Mouse (Mus musculus): ENCODE results near the gene Pex7. TPM values are rescaled to one million over a fixed set of nuclear protein-coding genes. Genes with fewer than 3 reads are reported as not detected.

The Pex7 gene
- polyA plus RNA-seq, 1 experiment from 2014 or later = 39.1 TPM

DNA sequence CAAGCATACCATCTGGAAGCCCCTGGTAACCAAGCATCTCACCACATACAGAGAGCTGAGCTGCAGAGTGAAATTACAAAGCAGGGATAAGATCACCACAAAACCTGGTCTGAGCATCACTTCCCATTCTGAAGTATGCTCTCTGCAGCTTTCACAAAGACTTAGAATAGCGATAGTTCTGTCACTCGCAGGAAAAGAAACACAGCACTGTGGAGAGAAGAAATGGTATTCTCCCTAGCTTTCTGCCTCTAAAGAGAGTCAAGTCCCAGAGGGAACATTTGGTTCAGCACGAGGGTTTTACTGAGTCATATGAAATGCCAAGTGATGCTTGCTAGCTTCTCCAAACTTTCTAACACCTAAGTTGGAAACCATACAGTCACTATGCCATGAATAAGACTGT lies 17.6 kb downstream of the Pex7 start:
- H3K9ac ChIP-seq (replicated peaks; ENCODE audit: low read length) = no peak overlapping the region
- 92% methylated on average over 3 of the region's 3 CpGs for WGBS
- H3K9me3 ChIP-seq (ENCODE audit: low read length) = no peaks in the 10 kb centered on the region
- ATAC-seq (ENCODE audit: low FRiP score, low TSS enrichment) = no peak
- H3K27me3 ChIP-seq (ENCODE audit: insufficient read depth, low read length) = no peaks in the 10 kb centered on the region
- no peak overlapping the region for H3K27ac ChIP-seq (ENCODE audit: low read length)
- H3K36me3 ChIP-seq (ENCODE audit: insufficient read depth, low read length) = 0 out of 2 replicates have a peak, but pooled peaks cover 2% of the 10 kb centered on the region
- H3K4me3 ChIP-seq (ENCODE audit: low read length) = no peak overlapping the region
- H3K4me2 ChIP-seq (replicated peaks; ENCODE audit: low read depth, low read length) = no peak overlapping the region
- no peaks in the 10 kb centered on the region for H3K4me1 ChIP-seq (ENCODE audit: insufficient read depth, low read length)

DNA sequence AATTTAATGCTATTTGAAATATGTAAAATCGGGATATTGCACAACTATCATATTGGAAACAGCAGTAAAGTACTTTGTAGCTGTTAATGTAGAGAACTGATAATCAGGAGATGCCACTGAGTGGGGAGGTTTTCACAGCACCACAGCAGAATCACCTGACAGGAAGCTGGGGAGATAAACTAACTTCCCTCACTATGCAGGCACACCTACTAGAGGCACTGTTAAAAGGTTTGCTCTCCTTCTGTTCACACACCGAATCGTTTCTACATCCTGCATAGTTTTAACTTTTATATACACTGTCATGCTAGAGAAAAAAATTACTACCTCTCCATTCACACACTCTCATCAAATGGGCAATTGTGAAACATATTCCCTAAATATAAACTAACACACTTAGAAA lies 21.2 kb downstream of the Pex7 start:
- ATAC-seq (ENCODE audit: low FRiP score, low TSS enrichment) = no peak

DNA sequence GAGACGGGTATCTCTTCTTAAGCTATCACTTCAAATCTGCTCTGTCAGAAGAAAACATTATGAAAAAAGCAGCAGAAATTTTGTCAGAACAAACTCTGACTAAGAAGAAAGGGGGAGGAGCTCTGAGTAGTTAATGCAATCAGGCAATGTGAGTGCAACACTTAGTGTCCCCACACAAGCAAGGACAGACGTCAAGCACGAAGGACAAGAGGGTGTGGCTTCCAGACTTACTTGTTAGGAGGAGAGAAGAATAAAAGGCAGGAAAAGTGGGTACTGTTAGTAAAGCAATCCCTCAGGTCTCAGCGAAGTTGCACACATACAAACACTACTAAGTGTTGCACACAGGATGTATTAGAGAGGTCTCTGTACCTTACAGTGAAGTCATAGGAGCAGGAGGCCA lies 23.1 kb downstream of the Pex7 start:
- H3K27ac ChIP-seq (ENCODE audit: low read length) = no peak overlapping the region
- no peaks in the 10 kb centered on the region for H3K27me3 ChIP-seq (ENCODE audit: insufficient read depth, low read length)
- no peaks in the 10 kb centered on the region for H3K9me3 ChIP-seq (ENCODE audit: low read length)
- H3K4me3 ChIP-seq (ENCODE audit: low read length) = no peak overlapping the region
- ATAC-seq (ENCODE audit: low FRiP score, low TSS enrichment) = no peak
- no peak overlapping the region for H3K4me2 ChIP-seq (replicated peaks; ENCODE audit: low read depth, low read length)
- no peak overlapping the region for H3K9ac ChIP-seq (replicated peaks; ENCODE audit: low read length)
- peaks cover 9% of the 10 kb centered on the region for H3K36me3 ChIP-seq (ENCODE audit: insufficient read depth, low read length)
- H3K4me1 ChIP-seq (ENCODE audit: insufficient read depth, low read length) = no peaks in the 10 kb centered on the region
- 82% methylated on average over 4 of the region's 4 CpGs for WGBS

More for the DNA sequence above, 21.2 kb downstream of the Pex7 start:
- Histone ChIP-seq H3K4me2 (replicated peaks; ENCODE audit: low read depth, low read length) (no peak overlapping the region), H3K27ac (ENCODE audit: low read length) (no peak overlapping the region), H3K9me3 (ENCODE audit: low read length) (no peaks in the 10 kb centered on the region), H3K4me1 (ENCODE audit: insufficient read depth, low read length) (no peaks in the 10 kb centered on the region), H3K36me3 (ENCODE audit: insufficient read depth, low read length) (peaks cover 9% of the 10 kb centered on the region), H3K9ac (replicated peaks; ENCODE audit: low read length) (no peak overlapping the region), H3K27me3 (ENCODE audit: insufficient read depth, low read length) (no peaks in the 10 kb centered on the region), H3K4me3 (ENCODE audit: low read length) (no peak overlapping the region)
- 92% methylated on average over 3 of the region's 3 CpGs for WGBS

DNA sequence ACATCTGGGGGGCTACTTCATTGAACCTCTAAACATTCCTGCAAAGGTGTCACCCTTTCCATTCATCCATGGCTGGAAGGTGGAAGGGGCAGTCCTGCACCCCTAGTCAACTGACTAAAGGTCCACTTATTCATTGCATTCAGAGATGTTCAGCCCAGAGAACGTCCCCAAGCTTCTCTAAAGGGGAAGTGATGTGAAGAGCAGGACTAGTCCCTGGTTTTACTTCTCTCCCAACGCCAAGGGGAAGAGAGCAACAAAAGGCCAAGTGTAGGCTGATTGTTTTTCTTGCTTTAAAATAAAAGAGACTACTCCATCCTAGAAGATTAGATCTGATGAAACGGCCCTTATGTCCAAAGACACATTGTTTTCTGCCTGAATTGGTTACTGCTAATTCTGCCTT lies 27.1 kb downstream of the Pex7 start:
- no peak overlapping the region for H3K9ac ChIP-seq (replicated peaks; ENCODE audit: low read length)
- no peak overlapping the region for H3K4me3 ChIP-seq (ENCODE audit: low read length)
- no peak overlapping the region for H3K4me2 ChIP-seq (replicated peaks; ENCODE audit: low read depth, low read length)
- no peaks in the 10 kb centered on the region for H3K4me1 ChIP-seq (ENCODE audit: insufficient read depth, low read length)
- no peak overlapping the region for H3K27ac ChIP-seq (ENCODE audit: low read length)
- no peaks in the 10 kb centered on the region for H3K9me3 ChIP-seq (ENCODE audit: low read length)
- H3K36me3 ChIP-seq (ENCODE audit: insufficient read depth, low read length) = peaks cover 9% of the 10 kb centered on the region
- ATAC-seq (ENCODE audit: low FRiP score, low TSS enrichment) = no peak
- 72% methylated on average over 3 of the region's 3 CpGs for WGBS
- H3K27me3 ChIP-seq (ENCODE audit: insufficient read depth, low read length) = no peaks in the 10 kb centered on the region

DNA sequence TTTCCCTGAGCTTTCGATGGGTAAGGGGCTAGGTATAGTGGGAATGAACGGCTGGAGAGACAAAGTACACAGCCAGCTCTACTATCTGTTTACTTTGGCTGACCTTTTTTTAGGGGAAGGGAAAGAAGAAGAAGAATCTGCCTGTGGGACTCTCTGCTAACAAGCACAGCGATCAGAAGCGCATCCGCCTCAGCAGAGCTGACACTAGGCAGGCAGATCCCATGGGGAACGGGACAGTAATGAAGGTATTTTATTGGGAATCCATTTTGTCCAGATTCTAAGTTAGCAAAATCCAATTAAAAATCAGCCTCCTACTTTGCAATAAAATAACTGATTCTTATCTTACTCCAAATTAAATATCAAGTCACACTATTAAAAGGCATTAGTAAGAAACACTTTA lies 28.3 kb downstream of the Pex7 start:
- H3K4me2 ChIP-seq (replicated peaks; ENCODE audit: low read depth, low read length) = no peak overlapping the region
- peaks cover 5% of the 10 kb centered on the region; the same call in 1 of the 2 replicates for H3K36me3 ChIP-seq (ENCODE audit: insufficient read depth, low read length)
- no peaks in the 10 kb centered on the region for H3K27me3 ChIP-seq (ENCODE audit: insufficient read depth, low read length)
- no peak overlapping the region for H3K4me3 ChIP-seq (ENCODE audit: low read length)
- ATAC-seq (ENCODE audit: low FRiP score, low TSS enrichment) = no peak
- no peak overlapping the region for H3K9ac ChIP-seq (replicated peaks; ENCODE audit: low read length)
- H3K27ac ChIP-seq (ENCODE audit: low read length) = no peak overlapping the region
- no peaks in the 10 kb centered on the region for H3K4me1 ChIP-seq (ENCODE audit: insufficient read depth, low read length)
- WGBS = 57% methylated on average over 6 of the region's 6 CpGs
- H3K9me3 ChIP-seq (ENCODE audit: low read length) = no peaks in the 10 kb centered on the region

- no peaks in the 10 kb centered on the region for H3K27me3 ChIP-seq (ENCODE audit: insufficient read depth, low read length)
- no peaks in the 10 kb centered on the region for H3K36me3 ChIP-seq (ENCODE audit: insufficient read depth, low read length)
- ATAC-seq (ENCODE audit: low FRiP score, low TSS enrichment) = no peak
- H3K4me3 ChIP-seq (ENCODE audit: low read length) = no peak overlapping the region
- H3K9me3 ChIP-seq (ENCODE audit: low read length) = no peaks in the 10 kb centered on the region
- H3K9ac ChIP-seq (replicated peaks; ENCODE audit: low read length) = no peak overlapping the region
- H3K4me1 ChIP-seq (ENCODE audit: insufficient read depth, low read length) = no peaks in the 10 kb centered on the region
- WGBS = 85% methylated on average over 9 of the region's 9 CpGs
- H3K4me2 ChIP-seq (replicated peaks; ENCODE audit: low read depth, low read length) = no peak overlapping the region
- no peak overlapping the region for H3K27ac ChIP-seq (ENCODE audit: low read length)
Observed at GRCm38 (mm10) chr10:19877679-19878078, 29.8 kb downstream of the Pex7 start.

- H3K4me2 ChIP-seq (replicated peaks; ENCODE audit: low read depth, low read length) = no peak overlapping the region
- WGBS = 88% methylated on average over 8 of the region's 8 CpGs
- no peaks in the 10 kb centered on the region for H3K27me3 ChIP-seq (ENCODE audit: insufficient read depth, low read length)
- H3K9me3 ChIP-seq (ENCODE audit: low read length) = no peaks in the 10 kb centered on the region
- H3K27ac ChIP-seq (ENCODE audit: low read length) = no peak overlapping the region
- ATAC-seq (ENCODE audit: low FRiP score, low TSS enrichment) = no peak
- H3K36me3 ChIP-seq (ENCODE audit: insufficient read depth, low read length) = no peaks in the 10 kb centered on the region
- no peak overlapping the region for H3K4me3 ChIP-seq (ENCODE audit: low read length)
- H3K4me1 ChIP-seq (ENCODE audit: insufficient read depth, low read length) = no peaks in the 10 kb centered on the region
- no peak overlapping the region for H3K9ac ChIP-seq (replicated peaks; ENCODE audit: low read length)
Observed at GRCm38 (mm10) chr10:19877257-19877656, 30.2 kb downstream of the Pex7 start.

DNA sequence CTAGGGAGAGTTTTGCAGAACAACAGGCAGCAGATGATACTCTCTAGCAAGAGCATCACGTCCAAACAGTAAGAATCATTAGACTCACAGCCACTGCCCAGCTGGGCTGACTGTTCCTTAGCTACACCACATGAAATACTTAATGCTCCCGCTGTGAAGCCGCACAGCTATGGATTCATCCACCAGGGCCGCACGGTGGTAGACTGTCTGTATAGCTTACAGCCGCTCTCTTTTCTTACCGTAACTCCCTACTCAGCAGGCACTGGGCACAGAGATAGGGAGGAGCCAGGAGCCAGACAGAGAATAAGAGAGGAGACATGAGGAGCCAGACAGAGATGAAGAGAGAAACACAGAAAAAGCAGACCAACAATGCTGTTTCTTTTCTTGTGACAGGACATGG lies 30.8 kb downstream of the Pex7 start:
- no peak overlapping the region for H3K4me3 ChIP-seq (ENCODE audit: low read length)
- H3K4me1 ChIP-seq (ENCODE audit: insufficient read depth, low read length) = no peaks in the 10 kb centered on the region
- 80% methylated on average over 7 of the region's 7 CpGs for WGBS
- H3K4me2 ChIP-seq (replicated peaks; ENCODE audit: low read depth, low read length) = no peak overlapping the region
- no peak for ATAC-seq (ENCODE audit: low FRiP score, low TSS enrichment)
- no peak overlapping the region for H3K9ac ChIP-seq (replicated peaks; ENCODE audit: low read length)
- no peaks in the 10 kb centered on the region for H3K9me3 ChIP-seq (ENCODE audit: low read length)
- H3K36me3 ChIP-seq (ENCODE audit: insufficient read depth, low read length) = no peaks in the 10 kb centered on the region
- H3K27ac ChIP-seq (ENCODE audit: low read length) = no peak overlapping the region
- no peaks in the 10 kb centered on the region for H3K27me3 ChIP-seq (ENCODE audit: insufficient read depth, low read length)

GRCm38 (mm10) chr10:19875346-19875745 lies 32.1 kb downstream of the Pex7 start:
- H3K27me3 ChIP-seq (ENCODE audit: insufficient read depth, low read length) = no peaks in the 10 kb centered on the region
- 84% methylated on average over 5 of the region's 5 CpGs for WGBS
- H3K36me3 ChIP-seq (ENCODE audit: insufficient read depth, low read length) = no peaks in the 10 kb centered on the region
- no peaks in the 10 kb centered on the region for H3K4me1 ChIP-seq (ENCODE audit: insufficient read depth, low read length)
- H3K4me3 ChIP-seq (ENCODE audit: low read length) = no peak overlapping the region
- H3K9me3 ChIP-seq (ENCODE audit: low read length) = no peaks in the 10 kb centered on the region
- H3K4me2 ChIP-seq (replicated peaks; ENCODE audit: low read depth, low read length) = no peak overlapping the region
- no peak overlapping the region for H3K27ac ChIP-seq (ENCODE audit: low read length)
- no peak for ATAC-seq (ENCODE audit: low FRiP score, low TSS enrichment)
- no peak overlapping the region for H3K9ac ChIP-seq (replicated peaks; ENCODE audit: low read length)

- Histone ChIP-seq H3K9ac (replicated peaks; ENCODE audit: low read length) (no peak overlapping the region), H3K4me1 (ENCODE audit: insufficient read depth, low read length) (peaks cover 15% of the 10 kb centered on the region), H3K36me3 (ENCODE audit: insufficient read depth, low read length) (no peaks in the 10 kb centered on the region), H3K4me3 (ENCODE audit: low read length) (no peak overlapping the region), H3K4me2 (replicated peaks; ENCODE audit: low read depth, low read length) (no peak overlapping the region), H3K27me3 (ENCODE audit: insufficient read depth, low read length) (peaks cover 35% of the 10 kb centered on the region), H3K9me3 (ENCODE audit: low read length) (no peaks in the 10 kb centered on the region), H3K27ac (ENCODE audit: low read length) (no peak overlapping the region)
- 93% methylated on average over 7 of the region's 7 CpGs for WGBS
- ATAC-seq (ENCODE audit: low FRiP score, low TSS enrichment) = no peak
Observed at GRCm38 (mm10) chr10:19855597-19856306, 51.7 kb downstream of the Pex7 start.
